Mouse (Mus musculus) lung, adult 18-20 months (tissue): ENCODE data around the gene Muc1.
A peak's percentile ranks its signal among the peaks of the same experiment; 100 is the strongest.

Source experiments
- DNase-seq, 2 experiments: peaks; one replicate each; pipeline ENCODE4 v3.0.0; 2022; ENCODE audit warnings: mixed read lengths in 2 of 2

The Muc1 gene

GRCm38 (mm10) chr3:89236516-89236915 is 7.7 kb downstream of the Muc1 start:
- DNase-seq = no peak

GRCm38 (mm10) chr3:89237682-89238081 is 8.8 kb downstream of the Muc1 start:
- DNase-seq = peak in 1 of 2 experiments; percentile 41

DNA sequence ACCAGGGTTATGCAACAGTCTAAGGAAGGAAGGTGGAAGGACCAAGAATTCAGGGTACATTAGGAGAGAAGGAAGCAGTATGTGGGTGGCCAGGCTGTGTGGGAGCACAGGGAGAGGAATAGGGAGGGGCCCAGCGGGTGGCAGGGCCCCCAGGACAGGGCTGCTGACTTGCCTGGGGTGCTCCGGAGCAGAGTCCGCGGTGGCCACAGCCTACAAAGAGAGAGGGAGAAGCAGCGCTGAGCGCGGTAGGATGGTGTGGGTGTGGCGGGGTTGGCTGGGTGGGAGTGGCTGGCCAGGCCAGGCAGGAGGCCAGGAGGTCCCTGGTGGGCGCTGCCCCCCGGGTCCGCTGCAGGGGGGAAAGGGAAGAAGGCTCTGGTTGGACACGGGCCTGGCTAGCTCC is 9.6 kb downstream of the Muc1 start:
- peak in 1 of 2 experiments; percentile 31 for DNase-seq

DNA sequence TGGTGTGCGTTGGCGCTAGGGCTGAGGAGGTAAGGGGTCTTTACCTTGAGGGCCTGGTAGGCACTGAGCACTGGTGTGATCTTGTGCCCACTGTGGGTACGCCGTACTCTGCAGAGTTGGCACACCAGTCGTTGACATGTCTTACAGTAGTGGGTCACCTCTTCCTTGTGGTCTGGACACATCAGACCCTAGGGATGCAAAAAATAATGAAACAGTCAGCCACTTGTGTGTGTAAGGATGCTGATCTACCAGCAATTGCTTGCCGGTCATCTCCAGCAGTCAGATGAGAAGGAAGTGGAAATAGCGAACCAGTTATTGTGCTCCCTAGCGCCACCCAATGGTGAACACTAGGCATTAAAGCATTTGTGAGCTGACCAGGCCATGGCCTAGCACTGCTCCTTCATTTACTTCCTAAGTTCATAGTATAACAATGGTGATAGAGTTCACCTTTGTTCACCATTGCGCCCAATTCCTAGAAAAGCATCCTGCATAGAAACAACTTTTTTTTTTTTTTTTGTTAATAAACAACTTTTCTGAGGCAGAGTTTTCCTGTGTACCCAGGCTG is 13.6 kb downstream of the Muc1 start:
- DNase-seq = peak; percentile 70 to 77

- DNase-seq = peak; percentile 82 to 86
Measured at GRCm38 (mm10) chr3:89243609-89244008, 14.8 kb downstream of the Muc1 start.

DNA sequence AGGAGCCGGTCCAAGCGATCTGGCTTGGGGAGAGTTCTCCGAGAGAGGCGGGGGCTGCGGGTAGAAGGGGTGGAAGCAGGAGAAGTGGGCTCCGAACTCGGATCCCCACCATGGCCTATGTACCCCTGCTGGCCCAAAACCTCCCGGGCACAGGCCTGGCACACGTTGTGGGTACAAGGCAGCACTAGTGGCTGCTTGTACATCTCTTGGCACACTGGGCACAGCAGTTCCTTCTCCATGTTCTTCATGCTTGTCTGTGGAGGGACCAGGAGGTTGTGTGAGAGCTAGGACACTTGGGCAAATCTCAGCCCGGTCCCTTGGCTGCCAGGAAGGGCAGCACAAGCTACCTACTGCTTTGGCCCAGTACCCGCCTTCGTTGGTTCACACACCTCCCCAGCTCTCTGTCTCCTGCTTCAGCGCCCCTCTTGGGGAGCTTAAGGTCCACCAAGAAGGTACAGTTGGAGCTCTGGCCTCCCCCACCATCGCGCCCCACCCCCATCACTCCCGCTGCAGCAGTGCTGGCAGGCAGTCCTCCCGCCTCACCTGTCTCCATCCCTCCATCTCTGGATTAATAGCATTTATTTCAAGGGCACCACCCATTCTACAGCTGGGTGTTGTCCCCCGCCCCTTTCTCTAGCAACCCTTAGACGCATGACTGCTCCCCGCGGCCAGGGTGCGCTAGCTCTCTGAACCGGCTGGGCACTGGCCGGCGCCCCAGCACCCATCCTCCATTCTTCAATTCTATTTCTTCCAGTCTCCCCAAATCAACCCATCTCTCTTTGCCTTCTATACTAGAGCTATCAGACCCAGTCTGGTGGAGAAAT is 15.5 kb downstream of the Muc1 start:
- peak in 1 of 2 experiments; percentile 45 for DNase-seq

DNA sequence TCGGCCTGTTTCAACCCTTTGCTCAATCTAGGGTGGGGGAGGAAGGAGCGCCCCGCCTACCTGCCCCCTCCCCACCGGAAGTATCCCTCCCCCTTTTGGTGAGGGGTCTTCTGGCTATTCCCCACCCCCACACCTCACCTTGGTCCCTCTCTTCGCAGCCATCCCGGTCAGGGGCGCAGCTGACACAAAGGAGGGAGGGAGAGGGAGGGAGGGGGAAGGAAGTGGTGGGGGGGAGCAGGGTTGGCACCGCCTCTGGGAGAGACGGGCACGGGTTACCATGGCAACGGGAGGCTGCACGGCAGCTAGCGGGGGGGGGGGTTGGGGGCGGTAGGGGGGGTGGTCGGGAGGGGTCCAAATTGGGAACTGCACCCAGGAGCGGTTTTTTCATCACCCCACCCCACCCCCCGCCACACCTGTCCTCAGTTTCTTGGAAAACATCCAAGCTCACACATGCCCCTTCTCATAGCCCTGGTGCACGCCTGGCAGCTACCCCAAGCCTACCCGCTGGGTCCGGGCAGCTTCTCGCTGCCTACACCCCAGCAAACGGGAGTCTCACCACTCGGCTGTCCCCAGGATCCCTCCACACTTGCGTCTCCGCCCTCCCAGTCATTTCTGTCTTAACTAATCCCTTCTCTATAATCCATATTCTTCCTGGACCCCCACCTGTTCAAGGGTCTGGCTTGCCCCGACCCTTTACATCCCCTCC is 16.3 kb downstream of the Muc1 start:
- DNase-seq = peak in 1 of 2 experiments; percentile 20

DNA sequence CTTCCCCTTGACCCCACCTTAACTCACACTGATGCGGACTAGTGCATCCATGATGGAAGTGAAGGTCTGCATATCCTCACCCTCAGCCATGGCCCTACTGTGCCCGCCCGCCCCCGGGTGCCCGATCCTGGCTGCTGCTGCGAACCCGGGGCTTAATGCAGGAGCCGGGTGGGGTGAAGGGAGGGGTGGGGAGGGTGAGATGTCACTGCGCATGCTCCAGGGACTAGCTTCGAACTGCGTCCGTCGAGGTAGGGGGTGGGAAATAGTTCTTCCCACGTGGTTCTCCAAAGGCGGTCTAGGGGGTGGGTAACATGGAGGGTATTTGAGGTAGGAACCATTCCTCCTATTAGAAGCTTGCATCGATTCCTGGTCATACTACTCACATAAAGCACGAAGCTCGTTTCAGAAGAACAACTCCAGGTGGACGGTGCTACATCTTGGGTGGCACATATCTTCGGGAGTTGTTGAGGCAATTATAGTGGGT is 16.9 kb downstream of the Muc1 start, which contains the start of gene Krtcap2:
Gene Krtcap2, plus strand, starts transcription at position 279 of the 484 bp plus-strand sequence.
- peak in 1 of 2 experiments; percentile 36 for DNase-seq

DNA sequence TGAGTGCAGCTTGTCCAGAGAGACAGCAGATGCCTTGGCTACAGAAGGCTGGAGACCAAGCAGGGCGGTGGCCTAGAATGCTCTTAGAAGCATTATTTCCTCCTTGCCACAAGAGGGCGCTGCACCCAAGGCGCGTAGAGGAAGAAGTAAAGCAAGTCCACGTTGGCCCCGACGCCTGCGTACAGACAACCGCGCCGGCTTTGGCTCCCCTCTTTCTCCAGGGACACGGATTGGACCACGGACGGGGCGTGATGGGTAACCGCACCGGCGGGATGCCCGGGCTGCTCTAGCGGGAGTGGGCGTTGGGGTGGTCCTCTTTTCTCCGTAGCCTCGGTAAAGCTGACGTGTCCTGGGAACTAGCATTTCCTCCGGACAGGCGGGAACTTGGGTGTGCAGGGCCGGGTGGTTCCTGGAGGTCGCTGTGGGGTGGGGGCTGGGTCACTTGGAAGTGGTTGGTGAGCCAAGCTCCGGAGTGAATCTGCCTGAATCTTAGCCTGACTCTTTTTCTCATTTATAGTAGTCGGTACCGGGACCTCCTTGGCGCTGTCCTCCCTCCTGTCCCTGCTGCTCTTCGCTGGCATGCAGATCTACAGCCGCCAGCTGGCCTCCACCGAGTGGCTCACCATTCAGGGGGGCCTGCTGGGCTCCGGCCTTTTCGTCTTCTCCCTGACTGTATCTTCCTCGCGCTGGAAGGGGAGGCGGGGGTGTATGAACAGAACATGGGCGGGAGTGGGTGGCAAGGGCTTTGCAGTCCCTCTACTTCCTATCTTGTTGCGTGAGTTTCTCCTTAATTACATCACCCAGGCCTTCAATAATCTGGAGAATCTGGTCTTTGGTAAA is 17.6 kb downstream of the Muc1 start, which contains the start of gene Trim46:
Gene Trim46, minus strand, starts transcription at position 49 of the 840 bp plus-strand sequence.
- DNase-seq = peak; percentile 89 to 92

DNA sequence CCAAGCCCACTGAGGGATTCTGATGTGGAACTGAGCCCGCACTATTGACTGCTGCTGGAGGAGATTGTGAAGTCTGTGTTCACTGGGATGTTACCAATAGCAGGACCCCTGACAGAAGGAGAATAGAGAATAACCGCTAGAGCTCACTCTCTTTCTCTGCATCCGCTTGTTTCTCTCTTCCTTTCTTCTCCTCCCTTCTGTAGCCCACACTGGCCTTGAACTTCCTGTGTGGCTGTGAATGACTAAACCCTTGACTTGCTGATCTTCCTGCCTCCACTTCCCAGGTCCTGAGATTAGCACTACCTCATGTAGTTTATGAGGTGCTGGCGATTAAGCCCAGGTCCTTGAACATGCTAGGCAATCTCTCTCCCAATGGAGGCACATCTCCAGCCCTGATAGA is 18.6 kb downstream of the Muc1 start:
- DNase-seq = no peak

DNA sequence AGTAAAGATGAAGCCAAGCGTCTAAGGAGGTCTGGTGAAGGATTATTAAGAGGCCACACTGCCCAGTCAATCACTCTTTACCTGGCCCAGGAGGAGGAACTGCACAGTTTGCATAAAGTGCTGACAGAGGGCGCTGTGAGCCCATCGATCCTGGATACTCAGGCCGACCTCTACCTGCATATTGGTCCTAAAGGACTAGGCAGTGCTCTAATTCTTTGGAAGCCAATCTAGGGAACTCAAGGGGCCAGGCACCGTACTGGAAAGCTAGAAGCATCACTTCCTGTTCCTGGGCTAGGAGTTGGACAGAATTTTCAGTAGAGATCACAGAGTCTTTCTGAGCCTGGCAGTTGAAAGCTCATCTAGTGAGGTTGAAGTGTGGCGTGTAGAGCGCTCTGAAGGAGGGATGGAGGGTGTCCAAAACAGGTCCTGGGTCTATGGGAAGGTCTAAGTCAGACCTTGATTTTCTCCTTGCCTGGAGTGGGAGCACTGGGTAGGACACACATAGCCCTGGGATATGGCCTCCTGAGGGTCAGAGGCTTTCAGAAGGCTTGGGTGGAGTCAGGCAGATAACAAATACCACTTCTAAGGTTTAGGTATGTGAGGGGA is 21.7 kb downstream of the Muc1 start:
- peak; percentile 85 to 87 for DNase-seq

DNA sequence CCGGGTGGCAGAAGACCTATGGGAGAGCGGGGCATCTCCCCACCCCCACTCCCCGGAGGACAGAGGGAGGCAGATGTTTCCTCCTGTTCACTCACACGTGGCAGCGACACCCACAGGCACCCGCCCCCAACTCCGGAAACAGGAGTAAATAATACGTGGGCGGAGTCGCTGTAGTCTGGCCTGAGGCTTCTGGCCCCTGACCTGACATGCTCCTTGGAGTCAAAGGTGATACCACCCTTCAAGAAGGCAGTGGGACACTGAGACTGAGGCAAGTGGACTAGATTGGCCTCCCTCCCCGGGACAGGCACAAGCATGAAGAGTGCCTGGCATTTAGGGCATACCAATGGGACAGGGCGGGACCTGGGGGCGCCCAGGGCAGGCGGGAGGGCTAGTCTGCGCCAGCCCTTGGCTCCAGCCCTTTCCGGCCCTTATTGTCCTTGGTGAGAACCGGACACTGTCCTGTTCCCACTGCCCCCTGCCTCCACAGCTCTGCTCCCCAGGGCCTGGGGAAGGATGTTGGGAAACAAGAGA is 22.6 kb downstream of the Muc1 start:
- DNase-seq = peak; percentile 84 to 89

- DNase-seq = no peak
Measured at GRCm38 (mm10) chr3:89254994-89255393, 26.1 kb downstream of the Muc1 start.

GRCm38 (mm10) chr3:89256177-89256576 is 27.3 kb downstream of the Muc1 start:
- DNase-seq = no peak

DNA sequence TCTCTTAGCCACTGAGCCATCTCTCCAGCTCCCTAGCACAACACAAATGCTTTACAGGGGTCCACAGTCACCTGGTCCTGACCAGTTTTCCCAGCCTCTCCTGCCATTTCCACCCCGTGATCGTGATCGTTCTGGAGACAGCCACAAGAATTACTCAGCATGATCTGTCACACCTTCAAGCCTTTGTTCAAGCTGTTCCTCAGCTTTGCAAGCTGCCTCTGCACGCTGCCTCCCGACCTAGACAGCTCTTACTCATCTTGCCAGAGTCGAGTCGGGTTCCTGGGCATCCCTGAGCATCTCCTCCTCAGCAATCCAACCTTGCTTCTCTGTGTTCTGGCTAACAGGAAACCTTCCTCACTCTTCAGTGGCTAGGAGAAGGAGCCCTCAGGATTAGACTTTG is 30.2 kb downstream of the Muc1 start, which contains the start of gene Dpm3:
Gene Dpm3, plus strand, starts transcription at position 283 of the 400 bp plus-strand sequence.
- no peak for DNase-seq

DNA sequence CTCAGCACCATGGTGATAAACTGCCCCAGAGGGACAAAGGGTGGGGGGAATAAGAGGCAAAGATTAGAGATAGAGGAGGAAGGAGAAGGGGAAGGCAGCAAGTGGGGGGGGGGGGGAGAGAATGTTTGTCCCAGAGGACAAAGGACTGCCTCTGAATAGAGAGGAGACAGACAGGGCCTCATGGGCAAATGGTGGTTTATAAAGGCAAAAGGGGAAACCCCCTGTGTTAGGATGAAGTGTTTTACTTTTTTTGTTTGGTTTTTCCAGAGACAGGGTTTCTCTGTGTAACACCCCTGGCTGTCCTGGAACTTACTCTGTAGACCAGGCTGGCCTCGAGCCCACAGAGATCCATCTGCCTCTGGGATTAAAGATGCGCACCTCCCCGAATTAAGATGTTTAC is 31.4 kb downstream of the Muc1 start:
- DNase-seq = no peak

GRCm38 (mm10) chr3:89262417-89262816 is 33.6 kb downstream of the Muc1 start:
- DNase-seq = peak; percentile 44 to 61

DNA sequence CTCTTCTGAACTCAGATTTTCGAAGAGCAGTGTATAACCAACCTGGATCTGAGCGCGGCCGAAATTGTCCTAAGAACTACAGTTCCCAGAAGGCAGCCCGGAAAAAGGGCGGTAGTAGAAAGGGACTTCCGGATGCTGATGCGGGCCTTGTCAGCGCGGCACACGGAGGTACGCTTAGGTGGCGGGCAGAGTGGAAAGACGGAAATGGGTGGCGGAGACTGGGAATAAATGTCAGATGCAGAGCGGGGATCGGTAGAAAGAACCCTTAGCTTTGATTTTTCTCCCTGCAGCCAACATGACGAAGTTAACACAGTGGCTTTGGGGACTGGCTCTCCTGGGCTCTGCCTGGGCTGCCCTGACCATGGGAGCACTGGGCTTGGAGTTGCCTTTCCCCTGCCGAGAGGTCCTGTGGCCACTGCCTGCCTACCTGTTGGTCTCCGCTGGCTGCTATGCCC is 37.6 kb downstream of the Muc1 start:
- peak; percentile 85 to 86 for DNase-seq

GRCm38 (mm10) chr3:89268916-89269315 is 40.1 kb downstream of the Muc1 start:
- no peak for DNase-seq

DNA sequence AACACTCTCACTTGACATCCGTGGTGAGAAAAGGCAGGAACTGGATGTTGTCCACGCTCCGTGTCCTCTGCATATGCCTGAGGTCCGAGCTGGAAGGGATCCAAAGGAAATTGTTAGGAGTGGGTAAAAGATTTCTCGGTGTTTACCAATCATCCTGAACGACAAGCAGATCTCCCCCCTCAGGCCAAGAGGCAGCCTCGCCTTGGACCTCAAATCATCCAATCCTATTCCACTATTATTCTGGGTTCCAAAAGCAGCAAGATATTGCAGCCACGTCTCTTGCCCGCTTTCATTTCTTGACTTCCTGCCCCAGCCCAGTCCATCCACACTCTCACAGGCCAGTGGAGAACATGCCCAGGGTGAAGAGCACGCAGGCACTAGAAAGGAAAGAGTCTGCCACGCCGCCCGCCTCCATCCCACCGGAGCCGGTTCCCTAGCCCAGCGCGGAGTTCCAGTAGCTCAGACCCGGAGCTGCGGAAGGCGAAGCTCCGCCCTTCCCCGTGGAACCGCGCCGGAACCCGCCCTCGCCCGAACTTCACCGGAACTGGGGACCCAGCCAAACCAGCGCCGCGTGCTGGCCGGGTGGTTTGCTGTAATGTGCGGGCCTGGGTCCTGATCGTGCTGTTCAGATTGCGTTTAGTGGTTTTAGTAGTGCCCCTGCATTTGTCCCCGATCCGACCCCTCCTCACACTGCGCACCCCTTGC is 41.3 kb downstream of the Muc1 start, which contains the start of gene Slc50a1:
Gene Slc50a1, minus strand, starts transcription at position 520 of the 705 bp plus-strand sequence.
- DNase-seq = peak; percentile 87 to 89

- peak; percentile 65 to 73 for DNase-seq
Measured at GRCm38 (mm10) chr3:89270891-89271290, 42.0 kb downstream of the Muc1 start.
